Mouse (Mus musculus) liver, embryonic 13.5 days (tissue): Measurements from ENCODE around the gene Maml2. TPM values are rescaled to one million over a fixed set of nuclear protein-coding genes. Genes with fewer than 3 reads are reported as not detected.
A peak's percentile ranks its signal among the peaks of the same experiment; 100 is the strongest.

ENCODE experiments used
- ATAC-seq: fragments of 200-750 bp; cut with Nextera tagmentation; 2 replicates; pipeline ENCODE4 v1.8.0; 2017; ENCODE audit warnings: low read depth, mild to moderate bottlenecking, moderate number of reproducible peaks, moderate library complexity
- DNase-seq: peaks from one replicate; pipeline ENCODE4 v3.0.0; 2022
- H3K27ac ChIP-seq: fragments of 300-500 bp; sonication (generic); 2 replicates; pipeline ENCODE4 v1.5.1; 2015; ENCODE audit warnings: moderate library complexity, mild to moderate bottlenecking, inconsistent platforms
- H3K27me3 ChIP-seq: fragments of 300-500 bp; sonication (generic); 2 replicates; pipeline ENCODE4 v1.6.1; 2015; ENCODE audit warnings: mild to moderate bottlenecking, inconsistent platforms
- H3K36me3 ChIP-seq: fragments of 300-500 bp; sonication (generic); 2 replicates; pipeline ENCODE4 v1.6.1; 2015; ENCODE audit warnings: mild to moderate bottlenecking, inconsistent platforms
- H3K4me1 ChIP-seq: fragments of 300-500 bp; sonication (generic); replicated peaks from 2 replicates; pipeline ENCODE4 v1.6.1; 2015; ENCODE audit warnings: inconsistent platforms
- H3K4me2 ChIP-seq: fragments of 300-500 bp; sonication (generic); 2 replicates; pipeline ENCODE4 v1.6.1; 2015; ENCODE audit warnings: inconsistent platforms, mild to moderate bottlenecking, moderate library complexity
- H3K4me3 ChIP-seq: fragments of 300-500 bp; sonication (generic); replicated peaks from 2 replicates; pipeline ENCODE4 v1.5.1; 2015; ENCODE audit warnings: mild to moderate bottlenecking, inconsistent platforms
- H3K9ac ChIP-seq: fragments of 300-500 bp; sonication (generic); 2 replicates; pipeline ENCODE4 v1.6.1; 2015; ENCODE audit warnings: mild to moderate bottlenecking, inconsistent platforms
- H3K9me3 ChIP-seq: fragments of 300-500 bp; sonication (generic); replicated peaks from 2 replicates; pipeline ENCODE4 v1.6.1; 2016; ENCODE audit warnings: inconsistent platforms
- WGBS: fragments of 180-500 bp; shearing (Covaris S2); methylation state at CpG from one replicate; pipeline ENCODE4 v1.1.7; 2015; ENCODE audit not compliant: insufficient replicate concordance; 5-methylcytosine and 5-hydroxymethylcytosine counted together
- polyA plus RNA-seq: library from polyadenylated mRNA; unstranded; fragments of >200 nt; fragmentation: Nextera tagmentation; extraction: Ambion mirVana; gene quantifications from 2 replicates; pipeline ENCODE4 v1.2.1, GENCODE M21; 2015

Maml2 gene
- polyA plus RNA-seq, 1 experiment from 2014 or later: 1.0 TPM

- ATAC-seq (no peak), DNase-seq (no peak)
- H3K27ac ChIP-seq: no peak overlapping the region
- no peaks in the 10 kb centered on the region for H3K27me3 ChIP-seq
- no peak overlapping the region for H3K4me3 ChIP-seq
- H3K9me3 ChIP-seq: no peaks in the 10 kb centered on the region
- 47% methylated on average over 3 of the region's 3 CpGs for WGBS
- no peaks in the 10 kb centered on the region for H3K4me1 ChIP-seq
- no peaks in the 10 kb centered on the region for H3K36me3 ChIP-seq
- H3K9ac ChIP-seq: no peak overlapping the region
- H3K4me2 ChIP-seq: no peak overlapping the region
Observed at GRCm38 (mm10) chr9:13671125-13671769, 373.5 kb downstream of the Maml2 start.

- ATAC-seq (no peak), DNase-seq (no peak)
- H3K4me1 ChIP-seq: peaks cover 11% of the 10 kb centered on the region
- H3K36me3 ChIP-seq: no peaks in the 10 kb centered on the region
- 49% methylated on average over 2 of the region's 2 CpGs for WGBS
- no peak overlapping the region for H3K4me2 ChIP-seq
- H3K9ac ChIP-seq: no peak overlapping the region
- H3K4me3 ChIP-seq: no peak overlapping the region
- no peak overlapping the region for H3K27ac ChIP-seq
- no peaks in the 10 kb centered on the region for H3K27me3 ChIP-seq
- no peaks in the 10 kb centered on the region for H3K9me3 ChIP-seq
Observed at GRCm38 (mm10) chr9:13673304-13673703, 375.5 kb downstream of the Maml2 start.

GRCm38 (mm10) chr9:13678026-13678425, 380.3 kb downstream of the Maml2 start:
- 29% methylated on average over 2 of the region's 2 CpGs for WGBS
- Histone ChIP-seq H3K4me3 (no peak overlapping the region), H3K27ac (no peak overlapping the region), H3K4me2 (no peak overlapping the region), H3K27me3 (no peaks in the 10 kb centered on the region), H3K9ac (no peak overlapping the region), H3K36me3 (no peaks in the 10 kb centered on the region), H3K9me3 (no peaks in the 10 kb centered on the region), H3K4me1 (peaks cover 18% of the 10 kb centered on the region)
- ATAC-seq: peak; percentile 74
- no peak for DNase-seq

- ATAC-seq: 0 out of 2 replicates have a peak, but pooled peaks have one; percentile 48
- Histone ChIP-seq H3K9me3 (no peaks in the 10 kb centered on the region), H3K27ac (no peak overlapping the region), H3K4me2 (no peak overlapping the region), H3K4me3 (no peak overlapping the region), H3K4me1 (peaks cover 18% of the 10 kb centered on the region), H3K27me3 (no peaks in the 10 kb centered on the region), H3K9ac (no peak overlapping the region), H3K36me3 (no peaks in the 10 kb centered on the region)
- DNase-seq: no peak
- 58% methylated on average over 2 of the region's 2 CpGs for WGBS
Observed at GRCm38 (mm10) chr9:13679696-13680095, 381.9 kb downstream of the Maml2 start.

GRCm38 (mm10) chr9:13681147-13681546, 383.4 kb downstream of the Maml2 start:
- ATAC-seq: no peak
- H3K27ac ChIP-seq: no peak overlapping the region
- WGBS: 76% methylated on average over 8 of the region's 8 CpGs

GRCm38 (mm10) chr9:13681581-13682038, 383.9 kb downstream of the Maml2 start:
- H3K4me1 ChIP-seq: peaks cover 18% of the 10 kb centered on the region
- ATAC-seq (0 out of 2 replicates have a peak, but pooled peaks have one; percentile 32), DNase-seq (no peak)
- H3K27me3 ChIP-seq: no peaks in the 10 kb centered on the region
- H3K36me3 ChIP-seq: no peaks in the 10 kb centered on the region
- no peak overlapping the region for H3K27ac ChIP-seq
- 19% methylated on average over 8 of the region's 8 CpGs for WGBS
- H3K4me2 ChIP-seq: no peak overlapping the region
- no peaks in the 10 kb centered on the region for H3K9me3 ChIP-seq
- H3K4me3 ChIP-seq: no peak overlapping the region
- H3K9ac ChIP-seq: no peak overlapping the region

More at GRCm38 (mm10) chr9:13681147-13681546, 383.4 kb downstream of the Maml2 start:
- Histone ChIP-seq H3K9me3 (no peaks in the 10 kb centered on the region), H3K4me2 (no peak overlapping the region), H3K27me3 (no peaks in the 10 kb centered on the region), H3K4me3 (no peak overlapping the region), H3K9ac (no peak overlapping the region), H3K36me3 (no peaks in the 10 kb centered on the region), H3K4me1 (peaks cover 18% of the 10 kb centered on the region)
- no peak for DNase-seq

GRCm38 (mm10) chr9:13684327-13684934, 386.7 kb downstream of the Maml2 start:
- DNase-seq: no peak
- WGBS: 76% methylated on average over 6 of the region's 6 CpGs
- no peaks in the 10 kb centered on the region for H3K9me3 ChIP-seq
- ATAC-seq: peak; percentile 29; the same call in 1 of the 2 replicates
- H3K36me3 ChIP-seq: no peaks in the 10 kb centered on the region
- H3K9ac ChIP-seq: no peak overlapping the region
- H3K4me3 ChIP-seq: no peak overlapping the region
- H3K4me2 ChIP-seq: no peak overlapping the region
- H3K27ac ChIP-seq: no peak overlapping the region
- peaks cover 5% of the 10 kb centered on the region; the same call in 1 of the 2 replicates for H3K4me1 ChIP-seq
- H3K27me3 ChIP-seq: no peaks in the 10 kb centered on the region

- H3K27me3 ChIP-seq: no peaks in the 10 kb centered on the region
- ATAC-seq: no peak
- no peaks in the 10 kb centered on the region for H3K36me3 ChIP-seq
- no peak overlapping the region for H3K27ac ChIP-seq
- H3K4me1 ChIP-seq: peaks cover 5% of the 10 kb centered on the region; the same call in 1 of the 2 replicates
- 71% methylated on average over 19 of the region's 19 CpGs for WGBS
- no peak for DNase-seq
- H3K4me2 ChIP-seq: no peak overlapping the region
- no peak overlapping the region for H3K9ac ChIP-seq
- H3K4me3 ChIP-seq: no peak overlapping the region
- no peaks in the 10 kb centered on the region for H3K9me3 ChIP-seq
Observed at GRCm38 (mm10) chr9:13686977-13687659, 389.4 kb downstream of the Maml2 start.

- no peak overlapping the region for H3K4me3 ChIP-seq
- no peak overlapping the region for H3K27ac ChIP-seq
- DNase-seq (no peak), ATAC-seq (no peak)
- H3K9ac ChIP-seq: no peak overlapping the region
- no peak overlapping the region for H3K4me2 ChIP-seq
- no peaks in the 10 kb centered on the region for H3K9me3 ChIP-seq
- WGBS: 57% methylated on average over 9 of the region's 9 CpGs
- peaks cover 5% of the 10 kb centered on the region; the same call in 1 of the 2 replicates for H3K4me1 ChIP-seq
- H3K36me3 ChIP-seq: no peaks in the 10 kb centered on the region
- no peaks in the 10 kb centered on the region for H3K27me3 ChIP-seq
Observed at GRCm38 (mm10) chr9:13688997-13689396, 391.2 kb downstream of the Maml2 start.

GRCm38 (mm10) chr9:13690321-13690720, 392.6 kb downstream of the Maml2 start:
- Histone ChIP-seq H3K36me3 (no peaks in the 10 kb centered on the region), H3K4me1 (peaks cover 5% of the 10 kb centered on the region; the same call in 1 of the 2 replicates), H3K27ac (no peak overlapping the region), H3K9ac (no peak overlapping the region), H3K27me3 (no peaks in the 10 kb centered on the region), H3K9me3 (no peaks in the 10 kb centered on the region), H3K4me2 (no peak overlapping the region), H3K4me3 (no peak overlapping the region)
- WGBS: 62% methylated on average over 8 of the region's 8 CpGs
- ATAC-seq: no peak
- DNase-seq: no peak

GRCm38 (mm10) chr9:13693693-13694284, 396.0 kb downstream of the Maml2 start:
- Histone ChIP-seq H3K4me3 (no peak overlapping the region), H3K4me1 (peaks cover 4% of the 10 kb centered on the region; the same call in 1 of the 2 replicates), H3K36me3 (no peaks in the 10 kb centered on the region), H3K27ac (no peak overlapping the region), H3K27me3 (no peaks in the 10 kb centered on the region), H3K9me3 (no peaks in the 10 kb centered on the region), H3K9ac (no peak overlapping the region), H3K4me2 (no peak overlapping the region)
- 58% methylated on average over 3 of the region's 3 CpGs for WGBS
- DNase-seq (no peak), ATAC-seq (no peak)
